Mouse (Mus musculus) megakaryocyte, embryonic 14.5 days (primary cell): Measurements from ENCODE around the gene Gm28036. TPM values are rescaled to one million over a fixed set of nuclear protein-coding genes. Genes with fewer than 3 reads are reported as not detected.

ENCODE experiments used
- H3K27me3 ChIP-seq: replicated peaks from 2 replicates; pipeline ENCODE3; 2012; ENCODE audit warnings: inconsistent platforms
- H3K36me3 ChIP-seq: replicated peaks from 2 replicates; pipeline ENCODE3; 2012; ENCODE audit warnings: low read length, inconsistent platforms, mixed read lengths
- H3K4me1 ChIP-seq: 2 replicates; pipeline ENCODE4 v1.6.1; 2012; ENCODE audit warnings: inconsistent platforms
- H3K4me3 ChIP-seq: replicated peaks from 2 replicates; pipeline ENCODE3; 2012; ENCODE audit warnings: moderate library complexity, mild to moderate bottlenecking, inconsistent platforms
- H3K9me3 ChIP-seq: 2 replicates; pipeline ENCODE4 v1.6.1; 2012; ENCODE audit warnings: inconsistent platforms
- FLI1 ChIP-seq: IDR thresholded peaks from 2 replicates; pipeline ENCODE4 v1.6.1; 2012; ENCODE audit warnings: low read length, inconsistent platforms, mixed read lengths
- GATA1 ChIP-seq: IDR thresholded peaks from 3 replicates; pipeline ENCODE4 v1.6.1; 2012; ENCODE audit warnings: mixed read lengths, low read length, inconsistent platforms, borderline replicate concordance
- polyA plus RNA-seq: library from polyadenylated mRNA; stranded (reverse); fragments of >175 nt; gene quantifications from 2 replicates; pipeline ENCODE4 v1.2.3, GENCODE M21; 2012; ENCODE audit warnings: low replicate concordance; ENCODE audit not compliant: insufficient read depth

The Gm28036 gene
- polyA plus RNA-seq, 1 experiment, result not detected

GRCm38 (mm10) chr2:156087391-156088110 lies 39.3 kb downstream of the Gm28036 start:
- TF ChIP-seq GATA1 (no peak), FLI1 (no peak)
- H3K4me3 ChIP-seq, result no peak overlapping the region
- H3K27me3 ChIP-seq, result no peaks in the 10 kb centered on the region
- no peaks in the 10 kb centered on the region for H3K9me3 ChIP-seq
- H3K4me1 ChIP-seq, result peaks cover 73% of the 10 kb centered on the region
- H3K36me3 ChIP-seq, result peaks cover 56% of the 10 kb centered on the region

GRCm38 (mm10) chr2:156084541-156084940 lies 42.4 kb downstream of the Gm28036 start:
- Histone ChIP-seq H3K27me3 (no peaks in the 10 kb centered on the region), H3K36me3 (peaks cover 47% of the 10 kb centered on the region), H3K4me1 (peaks cover 60% of the 10 kb centered on the region), H3K9me3 (no peaks in the 10 kb centered on the region), H3K4me3 (no peak overlapping the region)
- TF ChIP-seq GATA1 (no peak), FLI1 (no peak)

GRCm38 (mm10) chr2:156080391-156080790 lies 46.5 kb downstream of the Gm28036 start:
- H3K4me1 ChIP-seq, result peaks cover 40% of the 10 kb centered on the region
- no peaks in the 10 kb centered on the region for H3K27me3 ChIP-seq
- no peaks in the 10 kb centered on the region for H3K9me3 ChIP-seq
- TF ChIP-seq GATA1 (no peak), FLI1 (no peak)
- H3K4me3 ChIP-seq, result no peak overlapping the region
- H3K36me3 ChIP-seq, result peaks cover 61% of the 10 kb centered on the region

GRCm38 (mm10) chr2:156079674-156080073 lies 47.2 kb downstream of the Gm28036 start:
- Histone ChIP-seq H3K4me3 (no peak overlapping the region), H3K27me3 (no peaks in the 10 kb centered on the region), H3K9me3 (no peaks in the 10 kb centered on the region), H3K36me3 (peaks cover 68% of the 10 kb centered on the region), H3K4me1 (peaks cover 37% of the 10 kb centered on the region)
- no peak for TF ChIP-seq GATA1
- TF ChIP-seq FLI1, result no peak

- Histone ChIP-seq H3K4me1 (peaks cover 32% of the 10 kb centered on the region), H3K36me3 (peaks cover 73% of the 10 kb centered on the region), H3K4me3 (no peak overlapping the region), H3K27me3 (no peaks in the 10 kb centered on the region), H3K9me3 (no peaks in the 10 kb centered on the region)
- TF ChIP-seq GATA1 (no peak), FLI1 (no peak)
Observed at GRCm38 (mm10) chr2:156079183-156079560, 47.7 kb downstream of the Gm28036 start.

GRCm38 (mm10) chr2:156078421-156079182 lies 48.3 kb downstream of the Gm28036 start:
- no peaks in the 10 kb centered on the region for H3K9me3 ChIP-seq
- peaks cover 79% of the 10 kb centered on the region for H3K36me3 ChIP-seq
- H3K4me3 ChIP-seq, result no peak overlapping the region

GRCm38 (mm10) chr2:156077461-156077860 lies 49.4 kb downstream of the Gm28036 start:
- Histone ChIP-seq H3K4me1 (peaks cover 20% of the 10 kb centered on the region), H3K36me3 (peaks cover 90% of the 10 kb centered on the region), H3K9me3 (no peaks in the 10 kb centered on the region), H3K4me3 (no peak overlapping the region), H3K27me3 (no peaks in the 10 kb centered on the region)
- no peak for TF ChIP-seq GATA1
- TF ChIP-seq FLI1, result no peak

More at GRCm38 (mm10) chr2:156078421-156079182, 48.3 kb downstream of the Gm28036 start:
- no peaks in the 10 kb centered on the region for H3K27me3 ChIP-seq
- peaks cover 31% of the 10 kb centered on the region for H3K4me1 ChIP-seq
- TF ChIP-seq FLI1 (no peak), GATA1 (no peak)

- TF ChIP-seq GATA1, result no peak
- no peak for TF ChIP-seq FLI1
- H3K36me3 ChIP-seq, result peaks cover 95% of the 10 kb centered on the region
- no peaks in the 10 kb centered on the region for H3K27me3 ChIP-seq
- no peak overlapping the region for H3K4me3 ChIP-seq
- no peaks in the 10 kb centered on the region for H3K9me3 ChIP-seq
- peaks cover 10% of the 10 kb centered on the region for H3K4me1 ChIP-seq
Observed at GRCm38 (mm10) chr2:156073725-156074124, 53.2 kb downstream of the Gm28036 start.

- no peaks in the 10 kb centered on the region; the same call in 1 of the 2 replicates for H3K4me1 ChIP-seq
- TF ChIP-seq FLI1 (no peak), GATA1 (no peak)
- H3K9me3 ChIP-seq, result no peaks in the 10 kb centered on the region
- H3K27me3 ChIP-seq, result peaks cover 5% of the 10 kb centered on the region
- no peak overlapping the region for H3K4me3 ChIP-seq
- H3K36me3 ChIP-seq, result peaks cover 85% of the 10 kb centered on the region
Observed at GRCm38 (mm10) chr2:156071236-156071635, 55.7 kb downstream of the Gm28036 start.

GRCm38 (mm10) chr2:156067916-156068315 lies 59.0 kb downstream of the Gm28036 start:
- Histone ChIP-seq H3K27me3 (peaks cover 11% of the 10 kb centered on the region), H3K36me3 (peaks cover 52% of the 10 kb centered on the region), H3K4me3 (no peak overlapping the region), H3K4me1 (peaks cover 10% of the 10 kb centered on the region), H3K9me3 (0 out of 2 replicates have a peak, but pooled peaks cover under 1% of the 10 kb centered on the region)
- TF ChIP-seq FLI1 (no peak), GATA1 (no peak)
